Mouse (Mus musculus): ENCODE measurements around the gene Gm12216. TPM values are rescaled to one million over a fixed set of nuclear protein-coding genes. Genes with fewer than 3 reads are reported as not detected.

Gm12216 gene
- polyA plus RNA-seq, 1 experiment from 2014 or later: 1.2 TPM

GRCm38 (mm10) chr11:53735682-53736245 lies 123.3 kb downstream of the Gm12216 start:
- Histone ChIP-seq H3K27ac (no peak overlapping the region), H3K36me3 (no peaks in the 10 kb centered on the region), H3K27me3 (replicated peaks) (no peaks in the 10 kb centered on the region), H3K9ac (no peak overlapping the region), H3K4me3 (replicated peaks) (no peak overlapping the region), H3K4me2 (replicated peaks) (peak overlapping the region; percentile 55), H3K9me3 (no peaks in the 10 kb centered on the region), H3K4me1 (replicated peaks) (no peaks in the 10 kb centered on the region; the same call in 1 of the 2 replicates)
- WGBS: 20% methylated on average over 17 of the region's 17 CpGs
- ATAC-seq: peak; percentile 90

- Histone ChIP-seq H3K9me3 (no peaks in the 10 kb centered on the region), H3K9ac (no peak overlapping the region), H3K27me3 (replicated peaks) (no peaks in the 10 kb centered on the region), H3K36me3 (no peaks in the 10 kb centered on the region), H3K4me1 (replicated peaks) (no peaks in the 10 kb centered on the region; the same call in 1 of the 2 replicates), H3K27ac (no peak overlapping the region), H3K4me2 (replicated peaks) (peak overlapping the region; percentile 55; the same call in 1 of the 2 replicates), H3K4me3 (replicated peaks) (no peak overlapping the region)
- ATAC-seq: no peak
- WGBS: 70% methylated on average over 18 of the region's 18 CpGs
Measured at GRCm38 (mm10) chr11:53734970-53735681, 123.9 kb downstream of the Gm12216 start.

GRCm38 (mm10) chr11:53734431-53734830 lies 124.6 kb downstream of the Gm12216 start:
- no peaks in the 10 kb centered on the region for H3K27me3 ChIP-seq (replicated peaks)
- no peaks in the 10 kb centered on the region; the same call in 1 of the 2 replicates for H3K4me1 ChIP-seq (replicated peaks)
- ATAC-seq: no peak
- 91% methylated on average over 2 of the region's 2 CpGs for WGBS
- no peak overlapping the region for H3K27ac ChIP-seq
- no peak overlapping the region for H3K4me2 ChIP-seq (replicated peaks)
- no peaks in the 10 kb centered on the region for H3K9me3 ChIP-seq
- H3K4me3 ChIP-seq (replicated peaks): no peak overlapping the region
- H3K9ac ChIP-seq: no peak overlapping the region
- H3K36me3 ChIP-seq: no peaks in the 10 kb centered on the region

GRCm38 (mm10) chr11:53733824-53734223 lies 125.2 kb downstream of the Gm12216 start:
- 89% methylated on average over 7 of the region's 7 CpGs for WGBS
- ATAC-seq: no peak
- Histone ChIP-seq H3K4me1 (replicated peaks) (no peaks in the 10 kb centered on the region; the same call in 1 of the 2 replicates), H3K27me3 (replicated peaks) (no peaks in the 10 kb centered on the region), H3K27ac (no peak overlapping the region), H3K4me3 (replicated peaks) (no peak overlapping the region), H3K36me3 (no peaks in the 10 kb centered on the region), H3K9ac (no peak overlapping the region), H3K4me2 (replicated peaks) (no peak overlapping the region), H3K9me3 (no peaks in the 10 kb centered on the region)

Other genes starting within 250 kb of the Gm12216 start
- 0.56 and 0.59 TPM in 2 replicates for gene Il4, start 240.6 kb downstream of the Gm12216 start, polyA plus RNA-seq (2015; fragmentation: Nextera tagmentation; extraction: Ambion mirVana)
- not detected in 2 replicates for gene Il13, start 224.6 kb downstream of the Gm12216 start, polyA plus RNA-seq (2015; fragmentation: Nextera tagmentation; extraction: Ambion mirVana)
- 30.9 and 35.4 TPM in 2 replicates for gene Rad50, start 151.9 kb downstream of the Gm12216 start, polyA plus RNA-seq (2015; fragmentation: Nextera tagmentation; extraction: Ambion mirVana)
- not detected in 2 replicates for gene Il5, start 138.5 kb downstream of the Gm12216 start, polyA plus RNA-seq (2015; fragmentation: Nextera tagmentation; extraction: Ambion mirVana)
- gene Irf1, start 89.2 kb downstream of the Gm12216 start, polyA plus RNA-seq (2015; fragmentation: Nextera tagmentation; extraction: Ambion mirVana): 43.5 and 45.9 TPM in 2 replicates
- 0.26 and 0.32 TPM in 2 replicates for gene Gm17334, start 86.1 kb downstream of the Gm12216 start, polyA plus RNA-seq (2015; fragmentation: Nextera tagmentation; extraction: Ambion mirVana)
- 10.5 and 10.9 TPM in 2 replicates for gene Slc22a5, start 32.4 kb upstream of the Gm12216 start, polyA plus RNA-seq (2015; fragmentation: Nextera tagmentation; extraction: Ambion mirVana)
- gene Slc22a21, start 121.1 kb upstream of the Gm12216 start, polyA plus RNA-seq (2015; fragmentation: Nextera tagmentation; extraction: Ambion mirVana): 6.6 and 8.0 TPM in 2 replicates
- 0.72 and 1.4 TPM in 2 replicates for gene Slc22a4, start 168.8 kb upstream of the Gm12216 start, polyA plus RNA-seq (2015; fragmentation: Nextera tagmentation; extraction: Ambion mirVana)
- gene Pdlim4, start 209.8 kb upstream of the Gm12216 start, polyA plus RNA-seq (2015; fragmentation: Nextera tagmentation; extraction: Ambion mirVana): 35.9 and 42.1 TPM in 2 replicates
- gene P4ha2, start 240.8 kb upstream of the Gm12216 start, polyA plus RNA-seq (2015; fragmentation: Nextera tagmentation; extraction: Ambion mirVana): 41.8 and 44.8 TPM in 2 replicates

Measured in intestine, embryonic 15.5 days (tissue).